Comparison of ENCODE assay signal across 23 mouse cellular contexts in genomic region chr12:28909851-28910250, GRCm38 (mm10).
DNase-seq lines count a peak whose midpoint lies in the region; ATAC-seq and TF ChIP-seq lines count a peak whose summit lies in the region.
"Had no signal": no experiment of that assay in that cellular context is flagged by ENCODE, and none has a peak within 500 bp of the region (broad histone marks: within the 10 kb centered on the region; RNA-seq: fewer than 3 reads in every experiment).

No protein-coding gene starts in this region.

- no peak overlapping the region for H3K27ac ChIP-seq in heart, embryonic 10.5 days
- H3K27ac ChIP-seq in midbrain, embryonic 11.5 days (ENCODE audit: low read depth, low read length): no peak overlapping the region
- no peak overlapping the region for H3K27ac ChIP-seq in midbrain, postnatal 0 days (ENCODE audit: low read depth, low read length)
- peak overlapping the region; percentile 20; the same call in 1 of the 2 replicates for H3K27ac ChIP-seq in hindbrain, postnatal 0 days
- peak overlapping the region; percentile 65; the same call in 1 of the 2 replicates for H3K27ac ChIP-seq in neural tube, embryonic 13.5 days (replicated peaks)
- H3K27ac ChIP-seq: embryonic facial prominence, embryonic 13.5 days; heart, embryonic 15.5 days; limb, embryonic 13.5 days; lung, embryonic 15.5 days had no signal

- no peak for ATAC-seq in midbrain, embryonic 11.5 days (ENCODE audit: low FRiP score)
- no peak for ATAC-seq in midbrain, postnatal 0 days (ENCODE audit: low FRiP score)
- ATAC-seq in hindbrain, postnatal 0 days: no peak
- ATAC-seq in neural tube, embryonic 13.5 days (ENCODE audit: low read depth): no peak
- ATAC-seq: CD4-positive, CD25-positive, alpha-beta regulatory T cell, adult 4 months; intestine, postnatal 0 days had no signal

- H3K4me3 ChIP-seq in heart, embryonic 10.5 days: no peak overlapping the region
- H3K4me3 ChIP-seq in midbrain, embryonic 11.5 days (ENCODE audit: low read depth, low read length): no peak overlapping the region
- H3K4me3 ChIP-seq in midbrain, postnatal 0 days (ENCODE audit: low read depth, low read length): no peak overlapping the region
- no peak overlapping the region for H3K4me3 ChIP-seq in hindbrain, postnatal 0 days (ENCODE audit: low read length)
- H3K4me3 ChIP-seq in neural tube, embryonic 13.5 days: no peak overlapping the region
- H3K4me3 ChIP-seq: embryonic facial prominence, embryonic 13.5 days; heart, embryonic 15.5 days; limb, embryonic 13.5 days; lung, embryonic 15.5 days; midbrain, embryonic 12.5 days; myocyte had no signal

- no peaks in the 10 kb centered on the region for H3K9me3 ChIP-seq in heart, embryonic 10.5 days
- H3K9me3 ChIP-seq in midbrain, embryonic 11.5 days (ENCODE audit: control insufficient read depth, low read length): no peaks in the 10 kb centered on the region
- H3K9me3 ChIP-seq in midbrain, postnatal 0 days (ENCODE audit: low read length): no peaks in the 10 kb centered on the region
- H3K9me3 ChIP-seq in hindbrain, postnatal 0 days (ENCODE audit: low read length): no peaks in the 10 kb centered on the region
- H3K9me3 ChIP-seq in neural tube, embryonic 13.5 days: no peaks in the 10 kb centered on the region
- H3K9me3 ChIP-seq: embryonic facial prominence, embryonic 13.5 days; heart, embryonic 15.5 days; limb, embryonic 13.5 days; lung, embryonic 15.5 days; midbrain, embryonic 12.5 days had no signal

- H3K4me1 ChIP-seq in heart, embryonic 10.5 days: peaks cover 29% of the 10 kb centered on the region
- H3K4me1 ChIP-seq in midbrain, embryonic 11.5 days (ENCODE audit: control insufficient read depth, insufficient read depth, low read length): peaks cover 19% of the 10 kb centered on the region
- no peaks in the 10 kb centered on the region; the same call in 1 of the 2 replicates for H3K4me1 ChIP-seq in midbrain, postnatal 0 days (ENCODE audit: insufficient read depth, low read length)
- peaks cover 28% of the 10 kb centered on the region for H3K4me1 ChIP-seq in hindbrain, postnatal 0 days (ENCODE audit: insufficient read depth, low read length)
- H3K4me1 ChIP-seq in neural tube, embryonic 13.5 days (replicated peaks): peaks cover 61% of the 10 kb centered on the region
- H3K4me1 ChIP-seq: heart, embryonic 15.5 days; lung, embryonic 15.5 days had no signal

- intact Hi-C loops in gastrocnemius, postnatal 36 days (cut with DNase I): no loop called here

- DNase-seq in heart, adult 11 months: peak; percentile 76
- no peak for DNase-seq in heart, embryonic 10.5 days (ENCODE audit: low spot score)
- DNase-seq in midbrain, embryonic 11.5 days (ENCODE audit: low spot score, missing footprints): peak; percentile 75
- DNase-seq in midbrain, postnatal 0 days (ENCODE audit: low spot score): no peak
- no peak for DNase-seq in hindbrain, postnatal 0 days (ENCODE audit: low spot score)
- DNase-seq in spleen, adult 18-20 months: no peak
- no peak for DNase-seq in gastrocnemius, postnatal 36 days
- DNase-seq: adrenal gland, postnatal 36 days; cerebellum, adult 18-20 months; kidney, postnatal 14 days; right cerebral cortex, postnatal 25 days; thymus, adult 2 months; thymus, postnatal 36 days had no signal

- no peak overlapping the region for H3K4me2 ChIP-seq in midbrain, embryonic 11.5 days
- no peak overlapping the region for H3K4me2 ChIP-seq in midbrain, postnatal 0 days (ENCODE audit: low read depth, low read length, poor library complexity, severe bottlenecking)
- H3K4me2 ChIP-seq in hindbrain, postnatal 0 days (ENCODE audit: low read depth, low read length): no peak overlapping the region
- no peak overlapping the region for H3K4me2 ChIP-seq in neural tube, embryonic 13.5 days
- H3K4me2 ChIP-seq: embryonic facial prominence, embryonic 13.5 days; heart, embryonic 15.5 days; limb, embryonic 13.5 days; liver, embryonic 11.5 days; lung, embryonic 15.5 days; midbrain, embryonic 12.5 days had no signal

- TF ChIP-seq CTCF in midbrain, postnatal 0 days (IDR thresholded peaks at IDR 0.05): no peak
- no peak for TF ChIP-seq CTCF in hindbrain, postnatal 0 days (IDR thresholded peaks at IDR 0.05; ENCODE audit: low read depth)

- no peaks in the 10 kb centered on the region for H3K36me3 ChIP-seq in heart, embryonic 10.5 days
- H3K36me3 ChIP-seq in midbrain, embryonic 11.5 days (ENCODE audit: control insufficient read depth, insufficient read depth, low read length): no peaks in the 10 kb centered on the region
- no peaks in the 10 kb centered on the region for H3K36me3 ChIP-seq in midbrain, postnatal 0 days (ENCODE audit: insufficient read depth, low read length)
- H3K36me3 ChIP-seq in hindbrain, postnatal 0 days (ENCODE audit: insufficient read depth, low read length): no peaks in the 10 kb centered on the region
- no peaks in the 10 kb centered on the region for H3K36me3 ChIP-seq in neural tube, embryonic 13.5 days
- H3K36me3 ChIP-seq: embryonic facial prominence, embryonic 13.5 days; heart, embryonic 15.5 days; limb, embryonic 13.5 days; lung, embryonic 15.5 days; midbrain, embryonic 12.5 days had no signal

- H3K9ac ChIP-seq in midbrain, embryonic 11.5 days (ENCODE audit: low read length): no peak overlapping the region
- H3K9ac ChIP-seq in midbrain, postnatal 0 days (replicated peaks; ENCODE audit: low read length, poor library complexity, severe bottlenecking): no peak overlapping the region
- H3K9ac ChIP-seq in hindbrain, postnatal 0 days (replicated peaks; ENCODE audit: low read length): no peak overlapping the region
- H3K9ac ChIP-seq in neural tube, embryonic 13.5 days: no peak overlapping the region
- H3K9ac ChIP-seq: embryonic facial prominence, embryonic 13.5 days; heart, embryonic 15.5 days; limb, embryonic 13.5 days; lung, embryonic 15.5 days; midbrain, embryonic 12.5 days had no signal

- H3K27me3 ChIP-seq in heart, embryonic 10.5 days (ENCODE audit: insufficient read depth, poor library complexity, severe bottlenecking): 0 out of 2 replicates have a peak, but pooled peaks cover 10% of the 10 kb centered on the region
- H3K27me3 ChIP-seq in midbrain, embryonic 11.5 days (ENCODE audit: control insufficient read depth, insufficient read depth, low read length): no peaks in the 10 kb centered on the region
- H3K27me3 ChIP-seq in midbrain, postnatal 0 days (ENCODE audit: insufficient read depth, low read length): no peaks in the 10 kb centered on the region
- no peaks in the 10 kb centered on the region for H3K27me3 ChIP-seq in hindbrain, postnatal 0 days (ENCODE audit: insufficient read depth, low read length)
- no peaks in the 10 kb centered on the region for H3K27me3 ChIP-seq in neural tube, embryonic 13.5 days
- H3K27me3 ChIP-seq: embryonic facial prominence, embryonic 13.5 days; heart, embryonic 15.5 days; limb, embryonic 13.5 days; lung, embryonic 15.5 days; midbrain, embryonic 12.5 days had no signal

- WGBS in heart, embryonic 10.5 days: 82% methylated on average over 5 of the region's 5 CpGs
- 86% methylated on average over 5 of the region's 5 CpGs for WGBS in midbrain, embryonic 11.5 days
- WGBS in midbrain, postnatal 0 days: 76% methylated on average over 5 of the region's 5 CpGs
- WGBS in hindbrain, postnatal 0 days: 70% methylated on average over 5 of the region's 5 CpGs
- whole genome bisulfite sequencing in neural tube, embryonic 13.5 days: 53% methylated on average over 5 of the region's 5 CpGs

Comparison
In these comparisons a context has a peak if more than half of its experiments do, and no peak if none do; other contexts are left out.
1. DNase-seq: peak in heart, adult 11 months (single experiment) and midbrain, embryonic 11.5 days (single experiment); none in heart, embryonic 10.5 days (single experiment), midbrain, postnatal 0 days (single experiment), hindbrain, postnatal 0 days (single experiment), spleen, adult 18-20 months (0 of 2) and gastrocnemius, postnatal 36 days (0 of 2).
2. H3K27ac ChIP-seq: peak in hindbrain, postnatal 0 days (single experiment) and neural tube, embryonic 13.5 days (single experiment); none in heart, embryonic 10.5 days (single experiment), midbrain, embryonic 11.5 days (single experiment) and midbrain, postnatal 0 days (single experiment).